Mouse (Mus musculus) kidney, adult 11 months (tissue): Measurements from ENCODE around the gene Phf5a.

Source experiments
- DNase-seq: peaks from one replicate; pipeline ENCODE4 v3.0.0; 2022

Gene Phf5a

GRCm38 (mm10) chr15:81818404-81818803, 53.3 kb downstream of the Phf5a start:
- DNase-seq = no peak

DNA sequence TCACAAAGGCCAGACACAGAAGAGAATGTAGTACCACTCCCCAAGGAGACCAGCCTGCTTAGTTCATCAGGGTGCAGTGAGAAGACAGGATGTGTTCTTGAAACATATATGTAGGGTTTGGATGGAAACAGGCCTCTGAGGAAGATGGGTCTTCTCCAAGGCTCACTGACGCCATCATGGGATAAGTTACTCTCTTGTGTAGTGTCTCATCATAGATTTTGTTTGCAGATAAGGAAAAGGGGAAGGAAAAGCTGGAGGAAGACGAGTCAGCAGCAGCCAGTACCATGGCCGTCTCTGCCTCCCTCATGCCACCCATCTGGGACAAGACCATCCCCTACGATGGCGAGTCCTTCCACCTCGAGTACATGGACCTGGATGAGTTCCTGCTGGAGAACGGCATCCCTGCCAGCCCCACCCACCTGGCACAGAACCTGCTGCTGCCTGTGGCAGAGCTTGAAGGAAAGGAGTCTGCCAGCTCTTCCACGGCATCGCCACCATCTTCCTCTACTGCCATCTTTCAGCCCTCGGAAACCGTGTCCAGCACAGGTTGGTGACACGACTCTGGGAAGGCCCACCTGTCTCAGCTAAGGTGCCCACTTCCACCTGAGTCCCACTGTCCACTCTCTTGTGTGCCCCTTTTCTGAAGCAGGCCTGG, 56.9 kb downstream of the Phf5a start:
- peak; percentile 35 for DNase-seq
